Mouse (Mus musculus) urinary bladder, postnatal 10 days (tissue): ENCODE measurements around the gene Txnrd2.
A peak's percentile ranks its signal among the peaks of the same experiment; 100 is the strongest.

Source experiments
- DNase-seq: peaks from one replicate; pipeline ENCODE4 v3.0.0; 2022; ENCODE audit warnings: low spot score

Txnrd2 gene

GRCm38 (mm10) chr16:18452361-18452862 is 26.2 kb downstream of the Txnrd2 start:
- no peak for DNase-seq

GRCm38 (mm10) chr16:18453846-18454245 is 27.7 kb downstream of the Txnrd2 start:
- no peak for DNase-seq

- DNase-seq: no peak
Measured at GRCm38 (mm10) chr16:18455407-18455806, 29.2 kb downstream of the Txnrd2 start.

- DNase-seq: no peak
Measured at GRCm38 (mm10) chr16:18458661-18459060, 32.5 kb downstream of the Txnrd2 start.

- no peak for DNase-seq
Measured at GRCm38 (mm10) chr16:18459335-18459954, 33.3 kb downstream of the Txnrd2 start.

GRCm38 (mm10) chr16:18459955-18460370 is 33.8 kb downstream of the Txnrd2 start:
- no peak for DNase-seq

GRCm38 (mm10) chr16:18460826-18461225 is 34.6 kb downstream of the Txnrd2 start:
- DNase-seq: no peak

GRCm38 (mm10) chr16:18462031-18462430 is 35.8 kb downstream of the Txnrd2 start:
- no peak for DNase-seq

- no peak for DNase-seq
Measured at GRCm38 (mm10) chr16:18462598-18462997, 36.4 kb downstream of the Txnrd2 start.

GRCm38 (mm10) chr16:18464271-18464670 is 38.1 kb downstream of the Txnrd2 start:
- DNase-seq: no peak

- DNase-seq: no peak
Measured at GRCm38 (mm10) chr16:18470829-18471228, 44.6 kb downstream of the Txnrd2 start.

- DNase-seq: peak; percentile 7
Measured at GRCm38 (mm10) chr16:18471381-18471955, 45.3 kb downstream of the Txnrd2 start.

- DNase-seq: no peak
Measured at GRCm38 (mm10) chr16:18471976-18472375, 45.8 kb downstream of the Txnrd2 start.

- DNase-seq: no peak
Measured at GRCm38 (mm10) chr16:18472416-18472815, 46.2 kb downstream of the Txnrd2 start.

- DNase-seq: peak; percentile 7
Measured at GRCm38 (mm10) chr16:18472976-18473375, 46.8 kb downstream of the Txnrd2 start.

GRCm38 (mm10) chr16:18474021-18474420 is 47.8 kb downstream of the Txnrd2 start:
- no peak for DNase-seq

GRCm38 (mm10) chr16:18477996-18478395 is 51.8 kb downstream of the Txnrd2 start:
- no peak for DNase-seq

- peak; percentile 4 for DNase-seq
Measured at GRCm38 (mm10) chr16:18479667-18480066, 53.5 kb downstream of the Txnrd2 start.

GRCm38 (mm10) chr16:18480933-18481485 is 54.8 kb downstream of the Txnrd2 start:
- peak; percentile 2 for DNase-seq

- DNase-seq: peak; percentile 3
Measured at GRCm38 (mm10) chr16:18482431-18482830, 56.2 kb downstream of the Txnrd2 start.

GRCm38 (mm10) chr16:18483839-18484238 is 57.7 kb downstream of the Txnrd2 start:
- peak; percentile 1 for DNase-seq

GRCm38 (mm10) chr16:18484386-18484785 is 58.2 kb downstream of the Txnrd2 start:
- DNase-seq: no peak

GRCm38 (mm10) chr16:18484794-18485435 is 58.7 kb downstream of the Txnrd2 start:
- peak; percentile 2 for DNase-seq
